In the genomic region with DNA sequence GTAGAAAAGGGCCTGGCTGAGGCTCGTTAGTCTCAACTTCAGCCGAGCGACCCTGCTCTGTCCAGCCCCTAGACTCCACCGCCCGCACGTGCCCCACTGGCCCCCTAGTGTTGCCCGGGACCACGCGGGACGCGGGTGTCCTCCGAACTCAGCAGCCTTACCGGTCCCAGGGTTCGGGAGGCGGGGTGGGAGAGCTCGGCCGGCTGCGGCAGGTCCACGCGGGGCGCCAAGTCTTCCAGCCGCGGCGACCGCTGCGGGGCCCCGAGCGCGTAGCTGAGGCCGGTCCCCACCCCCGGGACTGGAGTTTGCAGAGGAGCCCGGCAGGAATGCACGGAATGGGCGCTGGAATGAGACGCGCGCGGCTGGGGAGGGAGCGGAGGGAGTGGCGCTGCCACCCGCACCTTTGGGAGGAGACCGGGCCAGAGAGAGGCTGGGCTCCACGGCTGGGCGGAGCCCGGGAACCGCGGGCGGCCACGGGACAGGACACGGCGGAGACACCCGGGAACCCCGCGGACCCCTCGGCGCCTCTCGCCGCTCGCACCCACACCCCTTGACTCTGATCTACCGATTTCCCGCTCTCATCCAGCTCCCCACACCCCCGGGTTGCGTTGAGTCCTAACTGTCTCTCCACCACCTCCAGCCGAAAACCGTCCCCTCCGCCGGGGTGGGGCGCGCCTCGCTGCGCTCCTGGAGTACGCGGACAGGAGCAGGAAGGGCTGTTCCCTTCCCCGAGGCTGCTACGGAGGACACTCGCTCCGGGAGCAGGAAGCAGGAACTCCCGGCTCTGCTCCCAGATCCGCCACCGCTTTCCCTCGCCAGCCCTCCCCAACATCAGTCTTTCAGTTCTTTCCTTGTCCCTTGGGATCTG, we compare ENCODE assay signal across 8 mouse cellular contexts. TPM values are rescaled to one million over a fixed set of nuclear protein-coding genes. Genes with fewer than 3 reads are reported as not detected.
DNase-seq lines count a peak whose midpoint lies in the region; ATAC-seq and TF ChIP-seq lines count a peak whose summit lies in the region.

Gene Tead4 (minus strand): TSS at position 690 of the 868 bp plus-strand sequence.

- no peaks in the 10 kb centered on the region for H3K9me3 ChIP-seq in ES-E14 (ENCODE audit: control insufficient read depth, insufficient read depth, low read depth, low read length)
- H3K9me3 ChIP-seq in forebrain, embryonic 10.5 days, result peaks cover 8% of the 10 kb centered on the region; the same call in 1 of the 2 replicates
- 0 out of 2 replicates have a peak, but pooled peaks cover 3% of the 10 kb centered on the region for H3K9me3 ChIP-seq in heart, embryonic 16.5 days (replicated peaks; ENCODE audit: control insufficient read depth, low read length)
- no peaks in the 10 kb centered on the region for H3K9me3 ChIP-seq in kidney, postnatal 0 days (replicated peaks; ENCODE audit: low read length)

- H3K27me3 ChIP-seq in forebrain, embryonic 10.5 days (ENCODE audit: poor library complexity, severe bottlenecking), result peaks cover 70% of the 10 kb centered on the region
- H3K27me3 ChIP-seq in heart, embryonic 16.5 days (ENCODE audit: control insufficient read depth, insufficient read depth, low read length), result peaks cover 14% of the 10 kb centered on the region; the same call in 1 of the 2 replicates
- 0 out of 2 replicates have a peak, but pooled peaks cover 4% of the 10 kb centered on the region for H3K27me3 ChIP-seq in kidney, postnatal 0 days (ENCODE audit: insufficient read depth, low read length)

- under 1% methylated on average over 81 of the region's 81 CpGs for WGBS in forebrain, embryonic 10.5 days
- under 1% methylated on average over 71 of the region's 81 CpGs for WGBS in heart, embryonic 16.5 days
- under 1% methylated on average over 65 of the region's 81 CpGs for WGBS in kidney, postnatal 0 days

- TF ChIP-seq CTCF in kidney, postnatal 0 days (IDR thresholded peaks at IDR 0.05; ENCODE audit: low read depth), result no peak

- DNase-seq in ES-E14 (ENCODE audit: low read depth, low spot score), result peak; percentile 65
- DNase-seq in brain, adult 2 months (ENCODE audit: low read depth, low spot score), result peak; percentile 60
- peak; percentile 47 for DNase-seq in forebrain, embryonic 10.5 days (ENCODE audit: extremely low spot score, low spot score)
- DNase-seq in kidney, postnatal 0 days (ENCODE audit: low spot score), result peak; percentile 83
- DNase-seq in lung, postnatal 25 days (ENCODE audit: low spot score), result peak; percentile 89
- peak; percentile 68 for DNase-seq in retina, postnatal 1 day
- DNase-seq in layer of hippocampus, adult 9-11 months, result no peak

- peak within 1 kb of the TSS; percentile 94 for H3K4me2 ChIP-seq in heart, embryonic 16.5 days (ENCODE audit: low read depth, low read length)
- H3K4me2 ChIP-seq in kidney, postnatal 0 days (ENCODE audit: low read length), result peak within 1 kb of the TSS; percentile 98

- 0 out of 2 replicates have a peak within 1 kb of the TSS, but pooled peaks have one; percentile 9 for H3K27ac ChIP-seq in ES-E14 (ENCODE audit: insufficient read depth, low read depth, low read length, poor library complexity, severe bottlenecking)
- peak within 1 kb of the TSS; percentile 79 for H3K27ac ChIP-seq in forebrain, embryonic 10.5 days
- H3K27ac ChIP-seq in heart, embryonic 16.5 days (ENCODE audit: low read length), result peak within 1 kb of the TSS; percentile 84
- peak within 1 kb of the TSS; percentile 75 for H3K27ac ChIP-seq in kidney, postnatal 0 days

- in situ Hi-C loops in ES-E14 (cut with MboI; ENCODE audit: low sequenced_read_pairs in 2 of 2, unreplicated experiment in 2 of 2), result loop anchor here in 1 of 2 experiments (5.0 kb wide), 1 partner anchor 73 kb away; no protein-coding TSS in a partner anchor

- peak within 1 kb of the TSS; percentile 78 to 87 for H3K4me3 ChIP-seq in ES-E14 (ENCODE audit: insufficient read depth in 1 of 2, low read depth in 1 of 2, low read length in 2 of 2, poor library complexity in 1 of 2, severe bottlenecking in 1 of 2)
- H3K4me3 ChIP-seq in forebrain, embryonic 10.5 days, result peak within 1 kb of the TSS; percentile 79
- H3K4me3 ChIP-seq in heart, embryonic 16.5 days (ENCODE audit: low read length), result peak within 1 kb of the TSS; percentile 76
- peak within 1 kb of the TSS; percentile 76 for H3K4me3 ChIP-seq in kidney, postnatal 0 days (replicated peaks; ENCODE audit: low read depth, low read length)

- H3K4me1 ChIP-seq in ES-E14 (ENCODE audit: control insufficient read depth in 2 of 2, insufficient read depth in 2 of 2, low read length in 2 of 2, poor library complexity in 1 of 2), result peaks cover 3 to 22% of the 10 kb centered on the region in 2 experiments; a peak in 3 of 4 replicates
- H3K4me1 ChIP-seq in forebrain, embryonic 10.5 days, result peaks cover 36% of the 10 kb centered on the region
- peaks cover 25% of the 10 kb centered on the region for H3K4me1 ChIP-seq in heart, embryonic 16.5 days (ENCODE audit: control insufficient read depth, insufficient read depth, low read length)
- H3K4me1 ChIP-seq in kidney, postnatal 0 days (replicated peaks; ENCODE audit: insufficient read depth, low read length), result peaks cover 21% of the 10 kb centered on the region

- peak within 1 kb of the TSS; percentile 84 for H3K9ac ChIP-seq in ES-E14 (ENCODE audit: insufficient read depth, low read depth, low read length, poor library complexity, severe bottlenecking)
- H3K9ac ChIP-seq in heart, embryonic 16.5 days (ENCODE audit: low read length), result peak within 1 kb of the TSS; percentile 86
- H3K9ac ChIP-seq in kidney, postnatal 0 days (ENCODE audit: low read depth, low read length), result peak within 1 kb of the TSS; percentile 63

- ATAC-seq in heart, embryonic 16.5 days (replicated peaks; ENCODE audit: extremely low read depth, insufficient read depth, low FRiP score), result peak; percentile 91
- peak; percentile 87 for ATAC-seq in kidney, postnatal 0 days (replicated peaks; ENCODE audit: low FRiP score, low read depth)

- no peaks in the 10 kb centered on the region for H3K36me3 ChIP-seq in ES-E14 (ENCODE audit: control insufficient read depth, insufficient read depth, low read length, poor library complexity, severe bottlenecking)
- no peaks in the 10 kb centered on the region for H3K36me3 ChIP-seq in forebrain, embryonic 10.5 days (replicated peaks)
- H3K36me3 ChIP-seq in heart, embryonic 16.5 days (ENCODE audit: control insufficient read depth, insufficient read depth), result no peaks in the 10 kb centered on the region
- no peaks in the 10 kb centered on the region for H3K36me3 ChIP-seq in kidney, postnatal 0 days (ENCODE audit: insufficient read depth, low read length)

TF ChIP-seq in ES-E14, 5 proteins besides CTCF, POLR2A, EP300 and RAD21:
- TF ChIP-seq HCFC1 (IDR thresholded peaks at IDR 0.05; ENCODE audit: borderline replicate concordance, insufficient read depth, low read length) (peak; percentile 56; the same call in 1 of the 2 replicates), ZNF384 (IDR thresholded peaks at IDR 0.05; ENCODE audit: low read depth, low read length) (no peak)

RNA-seq across cellular contexts. Expression of gene Tead4, which starts in this region (rescaled TPM):
- total RNA-seq in ES-E14 (2012; rRNA removed), result 5.6 and 6.8 TPM in 2 replicates
- 1.4 and 2.1 TPM in 2 replicates for polyA plus RNA-seq in forebrain, embryonic 10.5 days (2016; fragmentation: Nextera tagmentation; extraction: Ambion mirVana)
- 2.5 and 2.7 TPM in 2 replicates for polyA plus RNA-seq in heart, embryonic 16.5 days (2015; fragmentation: Nextera tagmentation; extraction: Ambion mirVana)
- polyA plus RNA-seq in kidney, postnatal 0 days (2015; fragmentation: Nextera tagmentation; extraction: Ambion mirVana), result 2.3 TPM in 2 replicates

Comparison
In these comparisons a context has a peak if more than half of its experiments do, and no peak if none do; other contexts are left out.
1. H3K27ac ChIP-seq: peak in every context shown above with its lines; median percentile 84 in heart, embryonic 16.5 days; 79 in forebrain, embryonic 10.5 days; 75 in kidney, postnatal 0 days; 9 in ES-E14.